9 mouse cellular contexts compared by ENCODE assay signal in genomic region chr2:170418748-170419147, GRCm38 (mm10). TPM values are rescaled to one million over a fixed set of nuclear protein-coding genes. Genes with fewer than 3 reads are reported as not detected.
A peak's percentile ranks its signal among the peaks of the same experiment; 100 is the strongest.
DNase-seq lines count a peak whose midpoint lies in the region; ATAC-seq and TF ChIP-seq lines count a peak whose summit lies in the region.
"Had no signal": no experiment of that assay in that cellular context is flagged by ENCODE, and none has a peak within 500 bp of the region (broad histone marks: within the 10 kb centered on the region; RNA-seq: fewer than 3 reads in every experiment).

No protein-coding gene starts in this region.

- WGBS in cerebellum, adult 2 months = 40% methylated on average over 10 of the region's 10 CpGs
- WGBS in kidney, postnatal 0 days = 49% methylated on average over 10 of the region's 10 CpGs
- WGBS in small intestine, adult 2 months = 37% methylated on average over 10 of the region's 10 CpGs

- H3K27ac ChIP-seq in cerebellum, adult 2 months (ENCODE audit: insufficient read depth, low read length) = no peak overlapping the region
- no peak overlapping the region for H3K27ac ChIP-seq in kidney, postnatal 0 days
- H3K27ac ChIP-seq in ES-Bruce4 (ENCODE audit: insufficient read depth, low read length) = no peak overlapping the region
- no peak overlapping the region for H3K27ac ChIP-seq in small intestine, adult 2 months (ENCODE audit: insufficient read depth, low read depth, low read length)

- no peaks in the 10 kb centered on the region for H3K9me3 ChIP-seq in kidney, postnatal 0 days (replicated peaks; ENCODE audit: low read length)
- no peaks in the 10 kb centered on the region for H3K9me3 ChIP-seq in ES-Bruce4 (replicated peaks; ENCODE audit: control insufficient read depth, insufficient read depth, low read length, poor library complexity, severe bottlenecking)

- TF ChIP-seq EP300 in ES-Bruce4 (IDR thresholded peaks at IDR 0.05; ENCODE audit: insufficient read depth, low read depth, low read length) = no peak

- 0 out of 2 replicates have a peak, but pooled peaks have one; percentile 23 for TF ChIP-seq CTCF in cerebellum, adult 2 months (IDR thresholded peaks at IDR 0.05; ENCODE audit: borderline replicate concordance, insufficient read depth, low read depth, low read length)
- peak; percentile 67 for TF ChIP-seq CTCF in kidney, postnatal 0 days (IDR thresholded peaks at IDR 0.05; ENCODE audit: low read depth)
- peak; percentile 76 for TF ChIP-seq CTCF in ES-Bruce4 (IDR thresholded peaks at IDR 0.05; ENCODE audit: low read depth, low read length)
- TF ChIP-seq CTCF in small intestine, adult 2 months (IDR thresholded peaks at IDR 0.05; ENCODE audit: extremely low read depth, insufficient read length, insufficient replicate concordance, low read depth, low read length) = peak; percentile 14; the same call in 1 of the 2 replicates

- no peak for TF ChIP-seq POLR2A in cerebellum, adult 2 months (IDR thresholded peaks at IDR 0.05; ENCODE audit: borderline replicate concordance, insufficient read depth, low read length)
- no peak for TF ChIP-seq POLR2A in ES-Bruce4 (IDR thresholded peaks at IDR 0.05; ENCODE audit: insufficient read depth, low read length)
- TF ChIP-seq POLR2A in small intestine, adult 2 months (IDR thresholded peaks at IDR 0.05; ENCODE audit: low read depth, low read length) = no peak

- no peaks in the 10 kb centered on the region for H3K27me3 ChIP-seq in cerebellum, adult 2 months (ENCODE audit: control insufficient read depth, insufficient read depth, low read length)
- H3K27me3 ChIP-seq in kidney, postnatal 0 days (ENCODE audit: insufficient read depth, low read length) = no peaks in the 10 kb centered on the region
- no peaks in the 10 kb centered on the region for H3K27me3 ChIP-seq in ES-Bruce4 (ENCODE audit: control insufficient read depth, insufficient read depth, low read length, poor library complexity, severe bottlenecking)
- peaks cover 2% of the 10 kb centered on the region; the same call in 1 of the 2 replicates for H3K27me3 ChIP-seq in small intestine, adult 2 months (ENCODE audit: control insufficient read depth, insufficient read depth, low read length)

- H3K9ac ChIP-seq in kidney, postnatal 0 days (ENCODE audit: low read depth, low read length) = no peak overlapping the region
- no peak overlapping the region for H3K9ac ChIP-seq in ES-Bruce4 (ENCODE audit: low read depth, poor library complexity, severe bottlenecking)

- H3K4me2 ChIP-seq in kidney, postnatal 0 days (ENCODE audit: low read length) = no peak overlapping the region

- H3K4me3 ChIP-seq in cerebellum, adult 2 months (replicated peaks; ENCODE audit: insufficient read depth, low read depth, low read length) = no peak overlapping the region
- H3K4me3 ChIP-seq in kidney, postnatal 0 days (replicated peaks; ENCODE audit: low read depth, low read length) = no peak overlapping the region
- H3K4me3 ChIP-seq in ES-Bruce4 (ENCODE audit: low read depth, low read length) = no peak overlapping the region
- no peak overlapping the region for H3K4me3 ChIP-seq in small intestine, adult 2 months (ENCODE audit: low read depth, low read length)
- H3K4me3 ChIP-seq: erythroblast, embryonic 14.5 days had no signal

- no peak for ATAC-seq in kidney, postnatal 0 days (replicated peaks; ENCODE audit: low FRiP score, low read depth)
- peak; percentile 47 to 65; a peak in 3 of 4 replicates for ATAC-seq in hematopoietic stem cell, adult 5-6 weeks (replicated peaks in 1 of 2; ENCODE audit: insufficient read depth in 1 of 2, low FRiP score in 2 of 2, low TSS enrichment in 1 of 2, low read depth in 1 of 2, poor library complexity in 2 of 2, severe bottlenecking in 2 of 2)

- no peaks in the 10 kb centered on the region for H3K4me1 ChIP-seq in cerebellum, adult 2 months (ENCODE audit: control insufficient read depth, insufficient read depth, low read length)
- H3K4me1 ChIP-seq in kidney, postnatal 0 days (replicated peaks; ENCODE audit: insufficient read depth, low read length) = no peaks in the 10 kb centered on the region
- no peaks in the 10 kb centered on the region for H3K4me1 ChIP-seq in ES-Bruce4 (ENCODE audit: control insufficient read depth, insufficient read depth, low read length)
- H3K4me1 ChIP-seq in small intestine, adult 2 months (ENCODE audit: control insufficient read depth, insufficient read depth, insufficient read length, low read length) = no peaks in the 10 kb centered on the region

- no peaks in the 10 kb centered on the region for H3K36me3 ChIP-seq in kidney, postnatal 0 days (ENCODE audit: insufficient read depth, low read length)
- H3K36me3 ChIP-seq in ES-Bruce4 (ENCODE audit: control insufficient read depth, insufficient read depth, low read length, poor library complexity, severe bottlenecking) = no peaks in the 10 kb centered on the region
- H3K36me3 ChIP-seq in small intestine, adult 2 months (ENCODE audit: control insufficient read depth, insufficient read depth, low read length) = no peaks in the 10 kb centered on the region

- DNase-seq in cerebellum, adult 2 months = peak in 1 of 2 experiments; percentile 13
- no peak for DNase-seq in cerebellum, adult 9-11 months
- peak; percentile 64 for DNase-seq in kidney, postnatal 0 days (ENCODE audit: low spot score)
- no peak for DNase-seq in kidney, postnatal 14 days
- DNase-seq in natural killer cell, adult 2 months (ENCODE audit: low spot score in 2 of 2) = no peak

RNA-seq across cellular contexts. Expression of gene Bcas1, which starts 8.9 kb away (rescaled TPM):
- 206 and 282 TPM in 2 replicates for polyA plus RNA-seq in cerebellum, adult 2 months (2012; rRNA removed)
- 0.61 and 0.94 TPM in 2 replicates for polyA plus RNA-seq in kidney, postnatal 0 days (2015; fragmentation: Nextera tagmentation; extraction: Ambion mirVana)
- 2.9 and 3.5 TPM in 2 replicates for polyA plus RNA-seq in ES-Bruce4 (2011; ENCODE audit: insufficient read depth, insufficient read length, low read depth, missing spikeins)
- total RNA-seq in hematopoietic stem cell, adult 5-6 weeks (2017) = 0.44 TPM in 1 of 2 replicates, not detected in the other
- polyA plus RNA-seq in small intestine, adult 2 months (2012; rRNA removed) = 11.4 and 18.4 TPM in 2 replicates

Comparison
In these comparisons a context has a peak if more than half of its experiments do, and no peak if none do; other contexts are left out.
1. CTCF ChIP-seq: peak in every context shown above with its lines; median percentile 76 in ES-Bruce4; 67 in kidney, postnatal 0 days; 23 in cerebellum, adult 2 months; 14 in small intestine, adult 2 months.
2. RNA of gene Bcas1, which starts 8.9 kb away (polyA plus RNA-seq): 206 to 282 TPM in cerebellum, adult 2 months; 11.4 to 18.4 TPM in small intestine, adult 2 months, 2.9 to 3.5 TPM in ES-Bruce4 and 0.61 to 0.94 TPM in kidney, postnatal 0 days; every median in the first group is over 10 times any median in the second.